Mouse (Mus musculus) cerebellum, adult 8-10 months (tissue): Measurements from ENCODE around the gene Gm44.
"Not testable (repeated sequence)": the region's sequence is repeated elsewhere in the genome, so short reads cannot be mapped to it uniquely, and the experiment has no call there.

Source experiments
- DNase-seq: peaks from one replicate; pipeline ENCODE4 v3.0.0; 2022

The Gm44 gene

DNA sequence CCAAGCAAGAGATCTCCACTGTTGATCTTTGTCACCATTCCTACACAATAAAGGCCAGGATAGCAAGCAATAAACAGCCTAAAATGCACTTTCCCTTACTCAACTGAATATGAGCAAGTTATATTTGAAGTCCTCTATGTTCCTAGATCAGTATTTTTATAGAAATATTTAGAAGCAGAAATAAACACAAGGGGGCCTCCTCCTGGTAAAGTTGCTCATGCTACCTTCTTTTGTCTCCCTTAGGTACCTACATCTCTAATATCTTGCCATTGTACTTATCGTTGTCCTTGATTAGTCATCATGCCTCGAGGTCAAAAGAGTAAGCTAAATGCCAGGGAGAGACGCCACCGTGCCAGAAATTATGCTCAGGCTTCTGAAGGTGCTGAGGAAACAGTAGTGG lies at the start of gene Gm44:
Gene Gm44 (plus strand): TSS at position 301 of the 400 bp plus-strand sequence.
- DNase-seq: no peak

- no peak for DNase-seq
Observed at GRCm38 (mm10) chrX:90927989-90928388, 36.0 kb downstream of the Gm44 start.

GRCm38 (mm10) chrX:90938211-90938610 lies 46.3 kb downstream of the Gm44 start:
- DNase-seq: not testable (repeated sequence)
